Mouse (Mus musculus) midbrain, embryonic 13.5 days (tissue): ENCODE measurements around the gene Grhl3. TPM values are rescaled to one million over a fixed set of nuclear protein-coding genes. Genes with fewer than 3 reads are reported as not detected.
"Not testable (repeated sequence)": the region's sequence is repeated elsewhere in the genome, so short reads cannot be mapped to it uniquely, and the experiment has no call there.

Source experiments
- ATAC-seq: fragments of 200-750 bp; cut with Nextera tagmentation; 2 replicates; pipeline ENCODE4 v1.8.0; 2017; ENCODE audit warnings: mild to moderate bottlenecking, moderate TSS enrichment, moderate library complexity
- H3K27ac ChIP-seq: fragments of 300-500 bp; sonication (generic); 2 replicates; pipeline ENCODE4 v1.5.1; 2015; ENCODE audit warnings: inconsistent platforms, mild to moderate bottlenecking, moderate library complexity
- H3K27me3 ChIP-seq: fragments of 300-500 bp; sonication (generic); 2 replicates; pipeline ENCODE4 v1.6.1; 2015; ENCODE audit warnings: mild to moderate bottlenecking, inconsistent platforms
- H3K36me3 ChIP-seq: fragments of 300-500 bp; sonication (generic); 2 replicates; pipeline ENCODE4 v1.6.1; 2015; ENCODE audit warnings: mild to moderate bottlenecking, inconsistent platforms
- H3K4me1 ChIP-seq: fragments of 300-500 bp; sonication (generic); replicated peaks from 2 replicates; pipeline ENCODE4 v1.6.1; 2015; ENCODE audit warnings: inconsistent platforms
- H3K4me2 ChIP-seq: fragments of 300-500 bp; sonication (generic); replicated peaks from 2 replicates; pipeline ENCODE4 v1.6.1; 2015; ENCODE audit warnings: moderate library complexity, mild to moderate bottlenecking, inconsistent platforms
- H3K4me3 ChIP-seq: fragments of 300-500 bp; sonication (generic); replicated peaks from 2 replicates; pipeline ENCODE4 v1.5.1; 2015; ENCODE audit warnings: mild to moderate bottlenecking, inconsistent platforms
- H3K9ac ChIP-seq: fragments of 300-500 bp; sonication (generic); replicated peaks from 2 replicates; pipeline ENCODE4 v1.6.1; 2015; ENCODE audit warnings: mild to moderate bottlenecking, inconsistent platforms
- H3K9me3 ChIP-seq: fragments of 300-500 bp; sonication (generic); 2 replicates; pipeline ENCODE4 v1.6.1; 2016; ENCODE audit warnings: mild to moderate bottlenecking, inconsistent platforms
- WGBS: fragments of 180-500 bp; shearing (Covaris S2); methylation state at CpG from one replicate; pipeline ENCODE4 v1.1.7; 2015; 5-methylcytosine and 5-hydroxymethylcytosine counted together
- polyA plus RNA-seq: library from polyadenylated mRNA; unstranded; fragments of >200 nt; fragmentation: Nextera tagmentation; extraction: Ambion mirVana; gene quantifications from 2 replicates; pipeline ENCODE4 v1.2.1, GENCODE M21; 2015

The Grhl3 gene
- polyA plus RNA-seq, result 2.1 and 2.8 TPM in 2 replicates

DNA sequence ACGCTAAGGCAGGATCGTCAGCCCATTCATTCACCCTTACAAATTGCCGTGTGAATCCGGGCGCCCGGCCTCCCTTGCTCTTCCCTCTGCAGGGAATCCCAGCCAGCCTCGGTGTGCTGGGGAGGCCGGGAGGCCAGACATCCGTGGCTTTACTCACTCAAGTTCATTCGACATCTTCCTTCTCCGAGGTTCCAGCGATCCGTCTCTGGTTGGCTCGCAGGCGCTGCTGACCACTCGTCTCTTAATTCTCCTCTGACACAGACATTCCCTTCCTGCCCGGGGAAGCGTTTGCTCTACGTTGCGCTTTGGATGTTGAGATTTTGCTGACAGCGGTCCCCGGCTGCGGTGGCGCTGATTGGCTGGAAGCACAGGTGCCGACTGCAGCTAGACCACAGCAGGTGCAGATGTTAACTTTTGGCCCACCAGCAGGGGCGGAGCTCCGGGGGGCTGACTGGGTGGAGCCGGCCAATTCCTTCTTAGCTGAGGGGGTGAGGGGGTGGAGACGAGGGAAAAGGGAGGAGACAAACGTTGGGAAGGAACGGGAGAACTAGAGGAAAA is at the start of gene Grhl3:
TSS of gene Grhl3 (minus strand) at position 380 of the 558 bp plus-strand sequence.
- no peak within 1 kb of the TSS for H3K27ac ChIP-seq
- ATAC-seq, result no peak
- under 1% methylated on average over 31 of the region's 31 CpGs for WGBS
- peak within 1 kb of the TSS; percentile 32 for H3K4me3 ChIP-seq
- H3K27me3 ChIP-seq, result peaks cover 67% of the 10 kb centered on the region
- no peaks in the 10 kb centered on the region for H3K36me3 ChIP-seq
- H3K9ac ChIP-seq, result peak within 1 kb of the TSS; percentile 45
- H3K4me1 ChIP-seq, result peaks cover 58% of the 10 kb centered on the region
- H3K9me3 ChIP-seq, result no peaks in the 10 kb centered on the region
- H3K4me2 ChIP-seq, result peak within 1 kb of the TSS; percentile 56

DNA sequence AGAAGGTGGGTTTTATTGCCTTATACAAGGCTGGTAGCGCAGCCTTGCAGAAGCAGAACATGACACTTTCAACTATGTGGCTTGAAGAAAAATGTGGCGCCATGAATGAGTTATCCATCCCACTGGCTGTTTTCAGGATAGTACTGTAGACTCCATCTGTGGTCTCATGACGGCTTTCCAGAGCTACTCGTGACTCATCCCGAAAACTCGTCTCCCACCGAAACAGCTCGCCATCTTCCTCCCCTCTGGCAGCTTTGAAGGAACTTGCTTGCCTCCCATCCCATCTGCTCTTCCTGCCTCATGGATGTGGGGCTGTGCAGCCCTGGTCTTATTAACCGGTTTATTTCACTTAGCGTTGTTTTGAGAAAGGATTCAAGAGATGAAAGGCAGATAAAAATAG is 48.9 kb upstream of the Grhl3 start:
- 95% methylated on average over 10 of the region's 10 CpGs for WGBS
- Histone ChIP-seq H3K36me3 (no peaks in the 10 kb centered on the region), H3K4me2 (no peak overlapping the region), H3K27me3 (peaks cover 7% of the 10 kb centered on the region; the same call in 1 of the 2 replicates), H3K9me3 (no peaks in the 10 kb centered on the region), H3K4me3 (no peak overlapping the region), H3K9ac (no peak overlapping the region), H3K27ac (no peak overlapping the region), H3K4me1 (peaks cover 9% of the 10 kb centered on the region)
- no peak for ATAC-seq

DNA sequence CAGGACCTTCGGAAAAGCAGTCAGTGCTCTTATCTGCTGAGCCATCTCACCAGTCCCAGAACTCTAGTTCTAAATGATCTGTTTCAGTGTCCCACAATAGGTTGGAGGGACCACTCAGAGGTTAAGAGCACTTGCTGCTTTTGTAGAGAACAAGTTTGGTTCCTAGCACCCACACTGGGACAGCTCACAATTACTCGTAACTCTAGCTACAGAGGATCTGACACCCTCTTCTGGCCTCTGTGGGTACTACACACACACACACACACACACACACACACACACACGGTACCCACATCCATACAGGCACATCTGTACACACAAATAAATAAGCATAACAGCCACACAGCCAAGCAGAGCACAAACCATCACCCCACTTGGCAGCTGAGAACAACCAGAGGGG is 47.0 kb upstream of the Grhl3 start:
- Histone ChIP-seq H3K36me3 (no peaks in the 10 kb centered on the region), H3K4me2 (no peak overlapping the region), H3K27ac (no peak overlapping the region), H3K9me3 (no peaks in the 10 kb centered on the region), H3K9ac (no peak overlapping the region), H3K4me1 (peaks cover 9% of the 10 kb centered on the region), H3K27me3 (peaks cover 7% of the 10 kb centered on the region; the same call in 1 of the 2 replicates), H3K4me3 (no peak overlapping the region)
- ATAC-seq, result no peak
- 91% methylated on average over 3 of the region's 3 CpGs for WGBS

DNA sequence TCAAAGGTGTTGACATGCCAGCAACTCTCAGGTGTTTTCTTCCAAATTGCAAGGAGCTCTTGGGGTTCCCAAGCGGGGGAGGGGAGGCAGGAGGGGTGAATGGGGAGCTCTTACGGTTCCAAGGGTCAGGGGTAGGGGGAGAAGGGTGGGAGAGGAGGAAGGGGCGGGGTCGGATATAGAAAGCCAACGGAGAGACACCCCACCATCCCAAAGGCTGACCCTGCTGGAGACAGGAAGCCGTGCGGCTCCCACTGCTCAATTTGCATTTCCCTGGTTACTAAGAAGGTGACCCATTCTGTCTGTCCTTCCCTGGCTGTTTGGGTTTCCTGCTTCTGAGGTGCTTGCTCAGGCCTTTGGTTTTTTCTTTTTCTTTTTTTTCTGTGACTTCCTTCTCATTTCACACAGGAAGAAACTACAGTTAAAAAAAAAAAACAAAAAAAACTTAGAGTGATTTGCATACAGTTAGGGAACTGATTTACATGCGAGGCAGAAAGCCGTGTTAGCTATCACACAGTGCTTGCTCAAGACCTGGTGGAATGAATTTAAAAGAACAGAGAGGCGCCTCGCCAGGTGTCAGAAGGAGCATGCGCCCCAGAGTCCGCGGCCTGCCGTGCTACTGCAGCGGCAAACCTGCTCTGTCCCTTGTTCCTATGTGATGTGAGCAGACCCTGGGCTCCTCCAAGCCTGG is 44.5 kb upstream of the Grhl3 start:
- Histone ChIP-seq H3K9me3 (no peaks in the 10 kb centered on the region), H3K9ac (no peak overlapping the region), H3K27me3 (peaks cover 7% of the 10 kb centered on the region; the same call in 1 of the 2 replicates), H3K4me3 (no peak overlapping the region), H3K4me2 (0 out of 2 replicates have a peak overlapping the region, but pooled peaks have one; percentile 2), H3K27ac (no peak overlapping the region), H3K36me3 (no peaks in the 10 kb centered on the region), H3K4me1 (peaks cover 9% of the 10 kb centered on the region)
- ATAC-seq, result 0 out of 2 replicates have a peak, but pooled peaks have one; percentile 37
- 14% methylated on average over 16 of the region's 16 CpGs for WGBS

DNA sequence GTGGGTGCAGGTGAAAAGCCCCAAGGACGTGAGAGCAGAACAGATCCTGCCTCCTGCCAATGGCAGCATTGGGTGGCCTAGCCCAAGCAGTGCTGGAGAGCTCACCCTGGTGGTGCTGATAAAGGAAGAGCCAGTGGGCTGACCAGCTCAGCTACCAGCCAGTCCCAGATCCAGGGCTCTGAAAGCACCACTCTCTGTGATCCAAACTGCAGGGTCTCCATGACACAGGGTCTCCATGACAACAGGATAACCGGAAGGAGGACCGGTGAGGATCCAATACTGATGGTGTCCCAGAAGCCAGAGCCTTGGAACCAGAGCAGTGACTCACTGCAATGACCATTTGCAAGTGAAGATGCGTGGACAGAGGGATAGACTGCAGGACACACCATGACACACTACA is 43.6 kb upstream of the Grhl3 start:
- Histone ChIP-seq H3K4me2 (no peak overlapping the region), H3K4me3 (no peak overlapping the region), H3K9ac (no peak overlapping the region), H3K9me3 (no peaks in the 10 kb centered on the region), H3K27ac (no peak overlapping the region), H3K4me1 (peaks cover 9% of the 10 kb centered on the region), H3K36me3 (no peaks in the 10 kb centered on the region), H3K27me3 (peaks cover 7% of the 10 kb centered on the region; the same call in 1 of the 2 replicates)
- ATAC-seq, result no peak
- 25% methylated on average over 4 of the region's 4 CpGs for WGBS

DNA sequence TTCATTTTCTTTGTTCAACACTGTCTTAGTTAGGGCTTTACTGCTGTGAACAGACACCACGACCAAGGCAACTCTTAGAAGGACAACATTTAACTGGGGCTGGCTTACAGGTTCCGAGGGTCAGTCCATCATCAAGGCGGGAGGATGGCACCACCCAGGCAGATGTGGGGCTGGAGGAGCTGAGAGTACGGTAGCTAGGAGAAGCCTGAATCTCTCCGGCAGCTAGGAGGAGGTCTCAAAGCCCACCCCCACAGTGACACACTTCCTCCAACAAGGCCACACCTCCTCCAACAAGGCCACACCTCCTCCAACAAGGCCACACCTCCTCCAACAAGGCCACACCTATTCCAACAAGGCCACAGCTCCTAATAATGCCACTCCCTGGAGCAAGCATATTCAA is 41.9 kb upstream of the Grhl3 start:
- H3K9me3 ChIP-seq, result peaks cover 15% of the 10 kb centered on the region
- H3K27me3 ChIP-seq, H3K36me3 ChIP-seq, ATAC-seq, H3K27ac ChIP-seq, H3K9ac ChIP-seq, H3K4me2 ChIP-seq, H3K4me3 ChIP-seq, H3K4me1 ChIP-seq: not testable (repeated sequence)
- 67% methylated on average over 5 of the region's 5 CpGs for WGBS

DNA sequence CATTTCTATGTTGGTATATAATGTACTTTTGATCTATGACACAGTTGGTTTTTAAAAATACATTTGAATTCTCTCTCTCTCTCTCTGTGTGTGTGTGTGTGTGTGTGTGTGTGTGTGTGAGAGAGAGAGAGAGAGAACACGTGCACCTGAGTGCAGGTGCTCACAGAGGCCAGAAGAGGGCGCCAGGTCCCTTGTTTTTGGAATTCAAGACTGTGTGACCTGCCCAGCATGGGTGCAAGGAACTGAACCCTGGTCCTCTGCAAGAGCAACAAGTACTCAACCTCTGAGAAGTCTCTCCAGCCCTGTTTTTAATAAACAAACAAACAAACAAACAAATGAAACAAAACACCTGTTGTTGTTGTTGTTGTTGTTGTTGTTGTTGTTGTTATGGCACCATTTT is 36.6 kb upstream of the Grhl3 start:
- Histone ChIP-seq H3K27me3 (no peaks in the 10 kb centered on the region), H3K9me3 (peaks cover 15% of the 10 kb centered on the region), H3K4me1 (no peaks in the 10 kb centered on the region), H3K36me3 (no peaks in the 10 kb centered on the region), H3K4me3 (no peak overlapping the region), H3K9ac (no peak overlapping the region), H3K4me2 (no peak overlapping the region), H3K27ac (no peak overlapping the region)
- WGBS, result 83% methylated on average over 2 of the region's 2 CpGs
- no peak for ATAC-seq

DNA sequence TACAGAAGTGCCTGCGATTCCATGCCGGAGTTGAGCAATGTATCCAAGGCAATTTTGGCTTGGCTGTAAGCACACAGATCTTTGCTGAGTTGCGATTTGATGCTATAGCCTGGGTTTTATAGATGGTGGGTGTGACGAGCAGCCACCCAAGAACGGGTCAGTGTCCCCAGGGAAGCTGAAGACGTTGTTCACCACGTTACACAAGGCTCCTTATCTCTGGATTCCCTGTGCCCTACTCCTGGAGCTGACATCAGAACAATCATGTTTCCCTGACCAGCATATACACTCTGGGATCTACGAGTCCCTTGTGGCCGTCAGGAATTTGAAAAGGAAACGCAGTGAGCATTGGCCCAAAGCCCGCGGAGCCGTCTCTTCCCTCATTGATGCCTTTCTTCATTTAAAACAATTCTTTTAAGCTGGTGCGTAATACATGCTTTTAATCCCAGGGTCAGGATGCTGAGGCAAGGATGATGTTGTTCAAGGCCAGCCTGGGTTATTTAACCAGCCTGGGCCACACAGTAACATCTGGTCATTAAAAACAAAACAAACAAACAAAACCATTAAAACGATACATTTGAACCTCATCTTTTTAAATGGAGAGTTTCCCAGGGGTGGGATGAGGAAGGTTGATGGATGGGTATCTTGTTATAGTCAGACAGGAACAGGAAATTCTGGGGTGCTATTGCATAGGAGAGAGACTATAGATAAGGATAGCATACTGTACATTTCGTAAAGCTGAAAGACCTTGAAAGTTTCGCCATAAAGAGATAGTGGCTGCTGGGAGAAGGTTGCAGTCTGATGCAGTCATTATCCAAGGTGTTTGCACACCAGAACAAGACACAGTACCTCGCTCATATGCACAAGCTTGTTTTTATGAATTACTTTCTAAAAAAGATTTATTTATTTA is 34.8 kb upstream of the Grhl3 start:
- no peak overlapping the region for H3K4me2 ChIP-seq
- H3K4me1 ChIP-seq, result no peaks in the 10 kb centered on the region
- H3K27me3 ChIP-seq, result no peaks in the 10 kb centered on the region
- H3K9me3 ChIP-seq, result peaks cover 15% of the 10 kb centered on the region
- ATAC-seq, result no peak
- H3K9ac ChIP-seq, result no peak overlapping the region
- WGBS, result 72% methylated on average over 18 of the region's 18 CpGs
- H3K27ac ChIP-seq, result no peak overlapping the region
- no peaks in the 10 kb centered on the region for H3K36me3 ChIP-seq
- no peak overlapping the region for H3K4me3 ChIP-seq

DNA sequence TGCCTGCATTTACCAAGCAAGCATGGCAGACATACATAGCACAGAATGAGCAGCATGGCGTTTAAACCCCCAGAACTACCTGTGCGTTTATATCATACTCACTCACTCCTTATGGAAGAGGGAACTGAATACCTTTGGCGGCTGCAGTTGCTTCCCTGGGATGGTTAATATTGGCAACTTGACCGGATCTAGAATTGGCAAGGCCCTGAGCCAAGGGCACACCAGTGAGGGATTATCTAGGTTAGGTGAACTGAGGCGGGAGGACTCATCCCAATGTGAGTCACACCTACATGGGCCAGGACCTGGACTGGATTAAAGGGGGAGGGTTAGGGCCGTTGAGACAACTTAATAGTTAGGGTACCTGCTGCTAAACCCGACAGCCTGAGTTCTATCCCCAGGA is 32.8 kb upstream of the Grhl3 start:
- no peaks in the 10 kb centered on the region for H3K36me3 ChIP-seq
- no peaks in the 10 kb centered on the region for H3K27me3 ChIP-seq
- no peak overlapping the region for H3K4me3 ChIP-seq
- H3K4me1 ChIP-seq, result no peaks in the 10 kb centered on the region
- H3K9me3 ChIP-seq, result peaks cover 9% of the 10 kb centered on the region
- ATAC-seq, result no peak
- H3K27ac ChIP-seq, result no peak overlapping the region
- WGBS, result 90% methylated on average over 7 of the region's 7 CpGs
- H3K4me2 ChIP-seq, result no peak overlapping the region
- no peak overlapping the region for H3K9ac ChIP-seq

DNA sequence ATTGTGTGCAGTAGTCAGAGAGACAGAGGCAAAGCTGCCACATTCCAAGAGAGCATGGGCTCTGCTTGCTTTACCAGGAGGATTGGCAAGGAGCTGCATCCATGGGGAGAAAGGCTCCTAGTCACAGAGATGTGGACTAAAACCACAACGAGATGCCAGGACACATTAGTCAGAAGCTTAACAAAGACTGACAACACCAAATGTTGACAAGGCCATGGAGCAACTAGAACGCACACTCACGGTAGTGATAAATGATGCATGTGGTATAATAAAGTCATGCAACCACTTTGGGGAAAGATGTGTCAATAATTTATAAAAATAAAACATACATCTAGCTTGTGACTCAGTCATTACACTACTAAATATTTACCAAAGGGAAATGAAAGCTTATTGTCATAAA is 28.1 kb upstream of the Grhl3 start:
- no peak for ATAC-seq
- no peaks in the 10 kb centered on the region; the same call in 1 of the 2 replicates for H3K9me3 ChIP-seq
- H3K4me1 ChIP-seq, result no peaks in the 10 kb centered on the region
- no peaks in the 10 kb centered on the region for H3K27me3 ChIP-seq
- H3K4me3 ChIP-seq, result no peak overlapping the region
- H3K9ac ChIP-seq, result no peak overlapping the region
- 97% methylated on average over 3 of the region's 3 CpGs for WGBS
- no peaks in the 10 kb centered on the region for H3K36me3 ChIP-seq
- H3K27ac ChIP-seq, result no peak overlapping the region
- no peak overlapping the region for H3K4me2 ChIP-seq

DNA sequence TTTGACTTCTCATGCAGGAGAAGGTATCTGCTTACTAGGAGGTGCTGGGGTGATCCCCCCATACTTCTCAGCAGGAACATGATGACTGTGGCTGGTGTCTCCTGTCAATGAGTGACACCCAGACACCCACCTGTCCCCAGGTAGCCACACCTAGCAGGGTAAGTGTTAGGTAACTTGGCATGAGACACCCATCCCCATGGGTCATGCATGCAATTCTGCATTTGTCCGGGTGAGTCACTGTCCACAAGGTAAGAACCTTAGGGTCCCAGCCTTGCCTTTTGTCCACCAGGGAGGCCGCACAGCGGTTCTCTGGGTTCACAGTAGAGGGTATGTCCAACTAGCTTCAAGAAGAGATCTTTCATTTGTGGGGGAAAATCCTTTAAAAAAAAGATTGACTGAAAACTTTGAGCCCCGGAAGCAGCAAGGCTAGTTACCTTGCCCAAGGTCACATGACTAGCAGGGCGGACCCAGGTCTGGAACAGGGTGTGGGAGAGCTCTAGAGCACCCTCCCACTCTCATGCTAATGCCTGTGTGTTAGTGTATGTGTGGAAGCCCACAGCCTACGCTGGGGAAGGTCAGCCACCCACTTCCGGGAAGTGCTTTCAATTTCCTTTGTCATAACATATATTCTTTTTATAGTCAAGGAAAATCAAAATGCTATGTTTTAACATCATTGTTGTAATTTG is 26.2 kb upstream of the Grhl3 start:
- H3K27ac ChIP-seq, result no peak overlapping the region
- ATAC-seq, result no peak
- peaks cover 10% of the 10 kb centered on the region for H3K4me1 ChIP-seq
- H3K27me3 ChIP-seq, result no peaks in the 10 kb centered on the region
- H3K4me3 ChIP-seq, result no peak overlapping the region
- no peak overlapping the region for H3K4me2 ChIP-seq
- no peak overlapping the region for H3K9ac ChIP-seq
- H3K36me3 ChIP-seq, result no peaks in the 10 kb centered on the region
- WGBS, result 85% methylated on average over 7 of the region's 7 CpGs
- no peaks in the 10 kb centered on the region; the same call in 1 of the 2 replicates for H3K9me3 ChIP-seq
